ENCODE assay signal across 28 mouse cellular contexts in genomic region chr1:165036631-165037030, GRCm38 (mm10).
DNase-seq lines count a peak whose midpoint lies in the region; ATAC-seq lines count a peak whose summit lies in the region.
"Had no signal": no experiment of that assay in that cellular context is flagged by ENCODE, and none has a peak within 500 bp of the region (broad histone marks: within the 10 kb centered on the region; RNA-seq: fewer than 3 reads in every experiment).

No protein-coding gene starts in this region.

- H3K9ac ChIP-seq in intestine, embryonic 14.5 days (ENCODE audit: low read length), result no peak overlapping the region
- H3K9ac ChIP-seq in intestine, embryonic 15.5 days, result no peak overlapping the region
- H3K9ac ChIP-seq in kidney, embryonic 15.5 days, result no peak overlapping the region
- no peak overlapping the region for H3K9ac ChIP-seq in hindbrain, embryonic 11.5 days (ENCODE audit: low read depth, low read length)
- H3K9ac ChIP-seq: embryonic facial prominence, embryonic 13.5 days; forebrain, embryonic 12.5 days; limb, embryonic 13.5 days; midbrain, embryonic 12.5 days; neural tube, embryonic 13.5 days had no signal

- H3K4me3 ChIP-seq in intestine, embryonic 14.5 days (ENCODE audit: low read depth, low read length), result no peak overlapping the region
- no peak overlapping the region for H3K4me3 ChIP-seq in intestine, embryonic 15.5 days (replicated peaks)
- no peak overlapping the region for H3K4me3 ChIP-seq in kidney, embryonic 15.5 days (replicated peaks)
- no peak overlapping the region for H3K4me3 ChIP-seq in hindbrain, embryonic 11.5 days (ENCODE audit: low read depth, low read length)
- H3K4me3 ChIP-seq: embryonic facial prominence, embryonic 13.5 days; forebrain, embryonic 12.5 days; hindbrain, embryonic 10.5 days; limb, embryonic 13.5 days; midbrain, embryonic 12.5 days; neural tube, embryonic 13.5 days had no signal

- no peaks in the 10 kb centered on the region for H3K36me3 ChIP-seq in intestine, embryonic 14.5 days (ENCODE audit: control insufficient read depth, insufficient read depth, low read length)
- no peaks in the 10 kb centered on the region for H3K36me3 ChIP-seq in intestine, embryonic 15.5 days
- H3K36me3 ChIP-seq in kidney, embryonic 15.5 days, result no peaks in the 10 kb centered on the region
- no peaks in the 10 kb centered on the region for H3K36me3 ChIP-seq in hindbrain, embryonic 11.5 days (ENCODE audit: control insufficient read depth, insufficient read depth, low read length)
- H3K36me3 ChIP-seq: embryonic facial prominence, embryonic 13.5 days; forebrain, embryonic 12.5 days; hindbrain, embryonic 10.5 days; limb, embryonic 13.5 days; midbrain, embryonic 12.5 days; neural tube, embryonic 13.5 days had no signal

- peak; percentile 17 to 24 for DNase-seq in cerebellum, adult 18-20 months
- peak; percentile 24 for DNase-seq in intestine, embryonic 14.5 days (ENCODE audit: low spot score)
- peak; percentile 20 for DNase-seq in adipocyte (ENCODE audit: low spot score)
- peak; percentile 40 for DNase-seq in cerebellum, adult 9-11 months
- DNase-seq in hindbrain, embryonic 11.5 days (ENCODE audit: low spot score), result no peak
- DNase-seq: adrenal gland, postnatal 10 days; gastrocnemius, postnatal 25 days; heart, adult 18-20 months; heart, postnatal 14 days; kidney, adult 8-10 months; kidney, postnatal 10 days; lung, postnatal 36 days; right cerebral cortex, postnatal 4 days; thymus, adult 18-20 months; thymus, postnatal 25 days had no signal

- no peaks in the 10 kb centered on the region for H3K27me3 ChIP-seq in intestine, embryonic 14.5 days (replicated peaks; ENCODE audit: control insufficient read depth, insufficient read depth, low read length)
- no peaks in the 10 kb centered on the region for H3K27me3 ChIP-seq in intestine, embryonic 15.5 days (replicated peaks)
- no peaks in the 10 kb centered on the region for H3K27me3 ChIP-seq in kidney, embryonic 15.5 days
- H3K27me3 ChIP-seq in hindbrain, embryonic 11.5 days (ENCODE audit: control insufficient read depth, insufficient read depth, low read length), result no peaks in the 10 kb centered on the region
- H3K27me3 ChIP-seq: embryonic facial prominence, embryonic 13.5 days; forebrain, embryonic 12.5 days; limb, embryonic 13.5 days; midbrain, embryonic 12.5 days; neural tube, embryonic 13.5 days had no signal

- no peak overlapping the region for H3K4me2 ChIP-seq in intestine, embryonic 14.5 days (ENCODE audit: low read length)
- no peak overlapping the region for H3K4me2 ChIP-seq in intestine, embryonic 15.5 days (replicated peaks)
- H3K4me2 ChIP-seq in kidney, embryonic 15.5 days, result no peak overlapping the region
- no peak overlapping the region for H3K4me2 ChIP-seq in hindbrain, embryonic 11.5 days (replicated peaks; ENCODE audit: low read depth, low read length)
- H3K4me2 ChIP-seq: embryonic facial prominence, embryonic 13.5 days; forebrain, embryonic 12.5 days; limb, embryonic 13.5 days; liver, embryonic 11.5 days; midbrain, embryonic 12.5 days; neural tube, embryonic 13.5 days had no signal

- no peak overlapping the region for H3K27ac ChIP-seq in intestine, embryonic 14.5 days (ENCODE audit: low read depth)
- no peak overlapping the region for H3K27ac ChIP-seq in intestine, embryonic 15.5 days
- H3K27ac ChIP-seq in kidney, embryonic 15.5 days, result no peak overlapping the region
- H3K27ac ChIP-seq in hindbrain, embryonic 11.5 days (ENCODE audit: low read depth, low read length), result no peak overlapping the region
- H3K27ac ChIP-seq: embryonic facial prominence, embryonic 13.5 days; forebrain, embryonic 12.5 days; hindbrain, embryonic 10.5 days; limb, embryonic 13.5 days; midbrain, embryonic 12.5 days; neural tube, embryonic 13.5 days; stomach, postnatal 0 days had no signal

- H3K9me3 ChIP-seq in intestine, embryonic 14.5 days (ENCODE audit: control insufficient read depth, low read length), result no peaks in the 10 kb centered on the region
- H3K9me3 ChIP-seq in intestine, embryonic 15.5 days, result no peaks in the 10 kb centered on the region
- H3K9me3 ChIP-seq in kidney, embryonic 15.5 days (replicated peaks), result no peaks in the 10 kb centered on the region
- no peaks in the 10 kb centered on the region for H3K9me3 ChIP-seq in hindbrain, embryonic 11.5 days (ENCODE audit: control insufficient read depth, low read length)
- H3K9me3 ChIP-seq: embryonic facial prominence, embryonic 13.5 days; forebrain, embryonic 12.5 days; hindbrain, embryonic 10.5 days; limb, embryonic 13.5 days; midbrain, embryonic 12.5 days; neural tube, embryonic 13.5 days had no signal

- no peaks in the 10 kb centered on the region for H3K4me1 ChIP-seq in intestine, embryonic 14.5 days (replicated peaks; ENCODE audit: control insufficient read depth, insufficient read depth, low read length)
- H3K4me1 ChIP-seq in intestine, embryonic 15.5 days (replicated peaks), result no peaks in the 10 kb centered on the region
- H3K4me1 ChIP-seq in kidney, embryonic 15.5 days, result no peaks in the 10 kb centered on the region
- no peaks in the 10 kb centered on the region for H3K4me1 ChIP-seq in hindbrain, embryonic 11.5 days (replicated peaks; ENCODE audit: control insufficient read depth, insufficient read depth, low read length)
- H3K4me1 ChIP-seq: embryonic facial prominence, embryonic 13.5 days; forebrain, embryonic 12.5 days; hindbrain, embryonic 10.5 days; midbrain, embryonic 12.5 days; neural tube, embryonic 13.5 days had no signal

- 71% methylated on average over 3 of the region's 3 CpGs for WGBS in intestine, embryonic 14.5 days
- 74% methylated on average over 3 of the region's 3 CpGs for WGBS in intestine, embryonic 15.5 days
- 73% methylated on average over 3 of the region's 3 CpGs for WGBS in kidney, embryonic 15.5 days
- WGBS in hindbrain, embryonic 11.5 days, result 80% methylated on average over 3 of the region's 3 CpGs

- ATAC-seq in cerebellum, adult (ENCODE audit: insufficient number of reproducible peaks, low FRiP score, low TSS enrichment), result no peak
- no peak for ATAC-seq in intestine, embryonic 14.5 days (replicated peaks; ENCODE audit: low FRiP score, low TSS enrichment, low read depth)
- ATAC-seq in intestine, embryonic 15.5 days, result no peak
- no peak for ATAC-seq in kidney, embryonic 15.5 days (replicated peaks; ENCODE audit: low FRiP score)
- no peak for ATAC-seq in hindbrain, embryonic 11.5 days (ENCODE audit: low FRiP score)
- ATAC-seq: hindbrain, embryonic 16.5 days; intestine, embryonic 16.5 days had no signal
